Mouse (Mus musculus) cerebellum, adult 2 months (tissue): ENCODE measurements around the gene Stard13.

Experiments
- CTCF ChIP-seq: fragments of 200-500 bp; IDR thresholded peaks from 2 replicates; pipeline ENCODE4 v1.5.1; 2011; ENCODE audit warnings: low read depth, mild to moderate bottlenecking, control low read depth, low read length, moderate library complexity, borderline replicate concordance; ENCODE audit not compliant: insufficient read depth
- POLR2A ChIP-seq: fragments of 200-500 bp; IDR thresholded peaks from 2 replicates; pipeline ENCODE4 v1.6.1; 2011; ENCODE audit warnings: low read length, control low read depth, borderline replicate concordance; ENCODE audit not compliant: insufficient read depth

DNA sequence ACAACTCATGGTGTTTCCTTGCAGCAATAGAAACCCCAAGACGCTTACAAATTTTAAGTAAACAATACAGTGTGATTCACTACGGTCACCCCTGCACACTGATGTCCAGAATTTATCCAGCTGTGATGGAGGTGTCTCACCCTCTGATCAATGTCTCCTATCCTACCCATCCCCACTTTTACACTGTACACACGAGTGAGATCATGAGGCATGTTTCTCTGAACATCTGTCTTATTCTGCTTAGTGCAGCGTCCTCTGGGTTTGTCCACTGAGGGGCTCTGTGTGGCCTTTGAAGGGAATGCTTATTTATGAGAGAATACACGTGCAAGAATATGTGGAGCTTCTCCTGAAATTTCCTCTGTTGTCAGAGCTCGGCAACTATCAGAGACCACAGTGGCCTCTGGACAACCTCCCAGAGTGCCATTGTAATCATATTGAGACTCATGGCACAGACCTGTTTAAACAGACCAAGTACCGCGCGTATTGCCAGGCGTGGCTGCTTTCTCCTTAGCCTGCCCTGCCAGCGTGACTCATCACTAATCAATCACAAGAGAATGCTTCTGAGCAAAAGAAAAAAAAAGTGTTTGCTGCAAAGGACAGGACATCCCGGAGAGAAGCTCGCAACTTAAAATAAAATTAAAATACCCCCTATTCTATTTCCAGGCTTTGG is 36.9 kb downstream of the Stard13 start:
- TF ChIP-seq CTCF (no peak), POLR2A (no peak)
